Mouse (Mus musculus): Measurements from ENCODE around the gene Gm11992. TPM values are rescaled to one million over a fixed set of nuclear protein-coding genes. Genes with fewer than 3 reads are reported as not detected.

Gene Gm11992
- total and polyA plus RNA-seq, 2 experiments from 2014 or later = 2.2 TPM

DNA sequence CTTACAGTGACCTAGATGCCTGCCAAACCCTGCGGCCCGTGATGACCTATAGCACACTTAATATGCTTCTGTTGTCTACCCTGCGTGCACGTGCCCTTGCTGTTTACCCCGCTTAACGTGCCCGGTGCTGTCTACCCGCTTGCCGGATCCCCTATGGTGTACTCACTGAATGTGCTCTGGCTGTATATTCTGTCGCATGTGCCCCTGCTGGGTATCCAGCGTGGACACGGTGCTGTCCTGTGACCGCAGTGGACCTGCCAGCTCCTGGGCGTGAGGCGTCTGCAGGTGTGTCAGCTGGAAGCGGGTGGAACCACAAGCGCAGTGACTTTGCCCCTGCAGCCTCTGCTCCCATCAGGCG, 288 bp downstream of the Gm11992 start, which contains the start of gene Sun3:
TSS of gene Sun3 (minus strand) at position 289 of the 358 bp plus-strand sequence.
- Histone ChIP-seq H3K27me3 (ENCODE audit: insufficient read depth, low read length) (no peaks in the 10 kb centered on the region), H3K27ac (no peak within 1 kb of the TSS), H3K9ac (replicated peaks; ENCODE audit: low read length) (no peak within 1 kb of the TSS; the same call in 1 of the 2 replicates), H3K9me3 (ENCODE audit: low read length) (no peaks in the 10 kb centered on the region), H3K4me1 (ENCODE audit: insufficient read depth, low read length) (peaks cover 6% of the 10 kb centered on the region; the same call in 1 of the 2 replicates), H3K4me2 (ENCODE audit: low read depth, low read length) (peak within 1 kb of the TSS; percentile 97), H3K4me3 (ENCODE audit: low read length) (peak within 1 kb of the TSS; percentile 50), H3K36me3 (ENCODE audit: insufficient read depth, low read length) (no peaks in the 10 kb centered on the region)
- ATAC-seq = no peak; the same call in 1 of the 2 replicates
- TF ChIP-seq CTCF (IDR thresholded peaks at IDR 0.05; ENCODE audit: low read depth) = no peak
- WGBS = under 1% methylated on average over 18 of the region's 18 CpGs
- DNase-seq (ENCODE audit: low spot score) = peak; percentile 3

DNA sequence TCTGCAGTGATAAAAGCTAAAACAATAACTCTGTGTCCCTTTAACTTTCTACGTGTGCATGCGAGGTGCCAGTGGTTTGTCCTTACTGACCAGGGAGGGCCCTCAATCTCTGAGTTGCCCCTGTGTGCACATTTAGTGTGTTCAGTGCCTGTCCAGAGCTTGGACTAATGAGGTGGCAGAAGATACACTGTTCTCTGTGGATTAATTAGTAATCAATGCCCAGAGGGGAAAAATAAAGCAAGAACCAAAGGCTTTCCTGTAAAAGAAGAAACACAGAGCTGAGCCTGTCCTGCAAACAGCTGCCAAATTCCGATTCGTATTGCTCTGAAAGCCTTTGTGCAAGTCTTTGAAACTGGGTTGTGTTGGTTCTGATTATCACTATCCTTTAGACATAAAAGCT, 1.8 kb downstream of the Gm11992 start:
- H3K4me1 ChIP-seq (ENCODE audit: insufficient read depth, low read length) = peaks cover 6% of the 10 kb centered on the region; the same call in 1 of the 2 replicates
- H3K9me3 ChIP-seq (ENCODE audit: low read length) = no peaks in the 10 kb centered on the region
- H3K27me3 ChIP-seq (ENCODE audit: insufficient read depth, low read length) = no peaks in the 10 kb centered on the region
- no peaks in the 10 kb centered on the region for H3K36me3 ChIP-seq (ENCODE audit: insufficient read depth, low read length)
- no peak overlapping the region for H3K9ac ChIP-seq (replicated peaks; ENCODE audit: low read length)
- ATAC-seq = no peak
- H3K4me3 ChIP-seq (ENCODE audit: low read length) = no peak overlapping the region
- TF ChIP-seq CTCF (IDR thresholded peaks at IDR 0.05; ENCODE audit: low read depth) = no peak
- 71% methylated on average over 4 of the region's 4 CpGs for WGBS
- DNase-seq (ENCODE audit: low spot score) = no peak
- H3K4me2 ChIP-seq (ENCODE audit: low read depth, low read length) = no peak overlapping the region
- no peak overlapping the region for H3K27ac ChIP-seq

DNA sequence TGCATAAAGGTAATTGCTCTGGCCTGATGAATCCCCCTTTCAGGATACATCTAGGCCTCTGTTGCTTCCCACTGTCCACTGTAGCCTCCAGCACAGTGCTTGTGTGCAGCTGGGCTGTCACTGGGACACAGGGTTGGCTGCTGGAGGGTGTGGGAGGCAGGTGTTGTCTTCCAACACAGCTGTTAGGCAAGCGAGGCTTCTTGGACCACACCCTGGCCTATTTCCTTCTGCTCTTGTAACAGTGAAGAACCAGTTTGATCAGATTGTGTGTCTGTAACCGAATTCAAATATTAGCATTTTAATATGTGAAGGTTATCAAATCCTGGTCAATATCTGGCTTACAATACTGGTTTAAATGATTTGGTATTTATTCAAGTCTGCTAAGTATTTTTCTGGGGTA, 3.5 kb downstream of the Gm11992 start:
- DNase-seq (ENCODE audit: low spot score) (no peak), ATAC-seq (no peak)
- 75% methylated on average over 2 of the region's 2 CpGs for whole genome bisulfite sequencing
- no peak for TF ChIP-seq CTCF (IDR thresholded peaks at IDR 0.05; ENCODE audit: low read depth)
- H3K27me3 ChIP-seq (ENCODE audit: insufficient read depth, low read length) = no peaks in the 10 kb centered on the region
- H3K36me3 ChIP-seq (ENCODE audit: insufficient read depth, low read length) = no peaks in the 10 kb centered on the region
- peaks cover 6% of the 10 kb centered on the region; the same call in 1 of the 2 replicates for H3K4me1 ChIP-seq (ENCODE audit: insufficient read depth, low read length)
- H3K27ac ChIP-seq = no peak overlapping the region
- H3K9me3 ChIP-seq (ENCODE audit: low read length) = no peaks in the 10 kb centered on the region
- H3K9ac ChIP-seq (replicated peaks; ENCODE audit: low read length) = no peak overlapping the region
- H3K4me3 ChIP-seq (ENCODE audit: low read length) = no peak overlapping the region
- no peak overlapping the region for H3K4me2 ChIP-seq (ENCODE audit: low read depth, low read length)

DNA sequence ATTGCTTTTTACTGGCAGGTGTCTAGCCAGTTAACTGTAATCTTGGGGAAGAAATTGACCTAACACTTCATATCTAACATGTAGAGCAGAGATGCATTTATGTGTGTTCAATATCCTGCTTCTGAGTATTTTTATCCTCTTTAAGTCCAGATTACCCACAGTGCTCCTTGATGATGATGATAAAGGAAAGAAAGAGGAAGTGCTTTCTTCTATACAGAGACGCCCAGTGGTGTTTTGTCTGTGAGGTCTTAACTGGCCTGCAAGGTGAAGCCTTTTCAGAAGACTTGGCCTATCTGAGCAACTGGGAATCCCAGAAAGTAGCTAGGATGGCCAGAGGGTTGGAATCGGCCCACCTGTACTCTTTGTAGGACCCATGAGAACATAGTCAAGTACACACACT, 8.5 kb downstream of the Gm11992 start:
- ATAC-seq (no peak), DNase-seq (ENCODE audit: low spot score) (no peak)
- no peak overlapping the region for H3K4me3 ChIP-seq (ENCODE audit: low read length)
- no peaks in the 10 kb centered on the region for H3K27me3 ChIP-seq (ENCODE audit: insufficient read depth, low read length)
- 84% methylated on average over 2 of the region's 2 CpGs for WGBS
- no peak overlapping the region for H3K27ac ChIP-seq
- H3K4me2 ChIP-seq (ENCODE audit: low read depth, low read length) = no peak overlapping the region
- H3K9me3 ChIP-seq (ENCODE audit: low read length) = no peaks in the 10 kb centered on the region
- H3K36me3 ChIP-seq (ENCODE audit: insufficient read depth, low read length) = no peaks in the 10 kb centered on the region
- H3K9ac ChIP-seq (replicated peaks; ENCODE audit: low read length) = no peak overlapping the region
- no peak for TF ChIP-seq CTCF (IDR thresholded peaks at IDR 0.05; ENCODE audit: low read depth)
- H3K4me1 ChIP-seq (ENCODE audit: insufficient read depth, low read length) = no peaks in the 10 kb centered on the region

DNA sequence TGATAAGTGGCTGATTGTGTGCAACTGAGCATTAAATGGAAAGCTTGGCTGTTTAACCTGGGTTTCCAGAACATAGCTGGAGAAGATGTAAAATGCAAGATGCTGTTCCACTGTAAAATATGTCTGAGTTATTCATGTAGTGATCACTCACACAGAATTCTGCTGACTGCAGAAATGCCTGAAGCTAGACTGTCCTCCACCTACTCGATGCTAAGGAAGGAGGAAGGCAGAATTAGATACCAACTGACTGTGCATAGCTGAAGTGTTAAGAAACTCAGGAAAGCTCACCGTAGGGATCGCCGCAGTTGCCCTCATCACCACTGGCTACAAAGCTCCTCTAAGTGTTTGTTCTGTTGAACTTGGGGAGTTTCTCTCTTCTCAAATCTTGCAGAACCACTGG, 9.3 kb downstream of the Gm11992 start:
- ATAC-seq (no peak), DNase-seq (ENCODE audit: low spot score) (no peak)
- WGBS = 95% methylated on average over 4 of the region's 4 CpGs
- TF ChIP-seq CTCF (IDR thresholded peaks at IDR 0.05; ENCODE audit: low read depth) = no peak
- Histone ChIP-seq H3K27me3 (ENCODE audit: insufficient read depth, low read length) (no peaks in the 10 kb centered on the region), H3K4me3 (ENCODE audit: low read length) (no peak overlapping the region), H3K27ac (no peak overlapping the region), H3K9ac (replicated peaks; ENCODE audit: low read length) (no peak overlapping the region), H3K9me3 (ENCODE audit: low read length) (no peaks in the 10 kb centered on the region), H3K36me3 (ENCODE audit: insufficient read depth, low read length) (no peaks in the 10 kb centered on the region), H3K4me1 (ENCODE audit: insufficient read depth, low read length) (no peaks in the 10 kb centered on the region), H3K4me2 (ENCODE audit: low read depth, low read length) (no peak overlapping the region)

DNA sequence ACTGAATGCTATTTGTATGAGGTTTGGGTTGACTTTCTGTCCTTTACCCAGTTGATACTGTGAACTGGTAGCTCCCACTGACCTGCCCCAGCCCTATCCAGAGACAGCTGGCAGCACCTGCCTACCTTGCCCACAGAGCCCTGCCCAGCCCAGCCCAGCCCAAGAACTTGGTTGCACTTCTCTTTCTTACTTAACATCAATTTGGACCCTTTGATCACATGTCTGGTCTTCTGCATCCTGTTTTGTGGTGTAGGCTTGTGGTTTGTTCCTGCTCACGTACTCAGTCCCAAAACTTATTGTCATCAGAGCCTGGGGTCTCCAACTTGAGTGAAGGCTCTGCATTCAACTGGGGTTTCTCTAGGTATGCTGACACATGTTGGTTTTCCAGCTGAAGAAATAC, 11.6 kb downstream of the Gm11992 start:
- Histone ChIP-seq H3K27me3 (ENCODE audit: insufficient read depth, low read length) (no peaks in the 10 kb centered on the region), H3K36me3 (ENCODE audit: insufficient read depth, low read length) (no peaks in the 10 kb centered on the region), H3K4me2 (ENCODE audit: low read depth, low read length) (no peak overlapping the region), H3K4me1 (ENCODE audit: insufficient read depth, low read length) (no peaks in the 10 kb centered on the region), H3K27ac (no peak overlapping the region), H3K4me3 (ENCODE audit: low read length) (no peak overlapping the region), H3K9me3 (ENCODE audit: low read length) (no peaks in the 10 kb centered on the region), H3K9ac (replicated peaks; ENCODE audit: low read length) (no peak overlapping the region)
- 64% methylated on average over 1 of the region's 1 CpGs for WGBS
- no peak for TF ChIP-seq CTCF (IDR thresholded peaks at IDR 0.05; ENCODE audit: low read depth)
- DNase-seq (ENCODE audit: low spot score) = no peak
- no peak for ATAC-seq

DNA sequence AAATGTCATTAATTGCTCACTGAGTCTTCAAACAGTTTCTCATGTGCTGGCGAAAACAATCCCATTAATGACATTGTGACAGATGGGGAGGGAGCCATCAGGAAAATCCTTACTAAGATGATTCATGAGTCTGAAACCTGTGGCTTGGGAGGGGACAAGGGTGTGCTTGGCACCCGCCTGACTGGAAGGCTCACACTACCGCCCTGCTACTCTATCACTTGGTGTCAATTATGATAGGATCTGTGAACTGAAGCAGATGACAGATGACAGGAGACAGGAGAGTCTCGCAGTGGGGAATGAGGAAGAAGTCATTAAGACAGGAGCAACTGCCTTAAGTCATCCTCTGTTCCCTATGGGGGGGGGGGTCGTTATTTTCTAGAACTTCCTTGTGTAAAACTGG, 12.1 kb downstream of the Gm11992 start:
- Histone ChIP-seq H3K27ac (no peak overlapping the region), H3K9ac (replicated peaks; ENCODE audit: low read length) (no peak overlapping the region), H3K27me3 (ENCODE audit: insufficient read depth, low read length) (no peaks in the 10 kb centered on the region), H3K4me1 (ENCODE audit: insufficient read depth, low read length) (no peaks in the 10 kb centered on the region), H3K9me3 (ENCODE audit: low read length) (no peaks in the 10 kb centered on the region), H3K4me3 (ENCODE audit: low read length) (no peak overlapping the region), H3K36me3 (ENCODE audit: insufficient read depth, low read length) (no peaks in the 10 kb centered on the region), H3K4me2 (ENCODE audit: low read depth, low read length) (no peak overlapping the region)
- no peak for ATAC-seq
- 63% methylated on average over 5 of the region's 5 CpGs for WGBS
- TF ChIP-seq CTCF (IDR thresholded peaks at IDR 0.05; ENCODE audit: low read depth) = no peak
- no peak for DNase-seq (ENCODE audit: low spot score)

Data from hindbrain, postnatal 0 days (tissue).